Mouse (Mus musculus) inflammation-experienced regulatory T-cells, adult 6 months (primary cell): ENCODE results near the gene Abhd8. TPM values are rescaled to one million over a fixed set of nuclear protein-coding genes. Genes with fewer than 3 reads are reported as not detected.
"Not testable (repeated sequence)": the region's sequence is repeated elsewhere in the genome, so short reads cannot be mapped to it uniquely, and the experiment has no call there.

ENCODE experiments used
- ATAC-seq: one replicate; pipeline ENCODE4 v1.8.0; 2017
- polyA plus RNA-seq, 3 experiments: library from polyadenylated mRNA; unstranded; fragments of 100-300 nt; shearing (Covaris generic); gene quantifications; one replicate each; pipeline ENCODE4 v1.2.1; 2017

Abhd8 gene
- polyA plus RNA-seq, 3 experiments from 2014 or later = 21.0 to 24.0 (median 23.1) TPM

GRCm38 (mm10) chr8:71457659-71458270 lies 5.7 kb downstream of the Abhd8 start:
- no peak for ATAC-seq

- no peak for ATAC-seq
Measured at GRCm38 (mm10) chr8:71456906-71457305, 6.5 kb downstream of the Abhd8 start.

GRCm38 (mm10) chr8:71454668-71455067 lies 8.8 kb downstream of the Abhd8 start:
- ATAC-seq = no peak

- ATAC-seq = no peak
Measured at GRCm38 (mm10) chr8:71452669-71453068, 10.8 kb downstream of the Abhd8 start.

GRCm38 (mm10) chr8:71451777-71452176 lies 11.7 kb downstream of the Abhd8 start:
- no peak for ATAC-seq

GRCm38 (mm10) chr8:71451337-71451736 lies 12.1 kb downstream of the Abhd8 start:
- no peak for ATAC-seq

GRCm38 (mm10) chr8:71445096-71445495 lies 18.4 kb downstream of the Abhd8 start:
- no peak for ATAC-seq

GRCm38 (mm10) chr8:71441404-71441803 lies 22.1 kb downstream of the Abhd8 start:
- peak; percentile 68 for ATAC-seq

GRCm38 (mm10) chr8:71437041-71437440 lies 26.4 kb downstream of the Abhd8 start:
- ATAC-seq = no peak

- not testable (repeated sequence) for ATAC-seq
Measured at GRCm38 (mm10) chr8:71432935-71433334, 30.5 kb downstream of the Abhd8 start.

- no peak for ATAC-seq
Measured at GRCm38 (mm10) chr8:71422121-71422520, 41.3 kb downstream of the Abhd8 start.

- peak; percentile 48 for ATAC-seq
Measured at GRCm38 (mm10) chr8:71411535-71412273, 51.8 kb downstream of the Abhd8 start.

GRCm38 (mm10) chr8:71408231-71408630 lies 55.2 kb downstream of the Abhd8 start:
- no peak for ATAC-seq

- no peak for ATAC-seq
Measured at GRCm38 (mm10) chr8:71407441-71407840, 56.0 kb downstream of the Abhd8 start.

Other genes with a start within 250 kb of the Abhd8 start
- gene Myo9b, start 190.9 kb downstream of the Abhd8 start, polyA plus RNA-seq = 10 to 100 TPM; 18.3 to 20.4 (median 19.4) TPM
- 10 to 100 TPM; 26.5 to 53.0 (median 32.5) TPM for gene Haus8, start 190.7 kb downstream of the Abhd8 start, polyA plus RNA-seq
- gene Use1, start 96.8 kb downstream of the Abhd8 start, polyA plus RNA-seq = 100 to 1,000 TPM; 185 to 341 (median 339) TPM
- 1 to 10 TPM; 3.3 to 4.7 (median 4.5) TPM for gene Ocel1, start 92.4 kb downstream of the Abhd8 start, polyA plus RNA-seq
- gene Nr2f6, start 81.7 kb downstream of the Abhd8 start, polyA plus RNA-seq = 1 to 10 TPM in 2 of 3 experiments, under 1 TPM in 1; 0.93 to 2.4 (median 1.1) TPM
- gene Ushbp1, start 67.9 kb downstream of the Abhd8 start, polyA plus RNA-seq = under 1 TPM in 2 of 3 experiments, not detected in 1; 0.13 to 0.21 TPM
- gene Babam1, start 66.8 kb downstream of the Abhd8 start, polyA plus RNA-seq = 10 to 100 TPM; 52.0 to 70.5 (median 54.7) TPM
- 1 to 10 TPM in 2 of 3 experiments, under 1 TPM in 1; 0.62 to 4.9 (median 1.2) TPM for gene Ankle1, start 57.6 kb downstream of the Abhd8 start, polyA plus RNA-seq
- gene Mrpl34, start 1.3 kb upstream of the Abhd8 start, polyA plus RNA-seq = 10 to 100 TPM; 68.3 to 83.2 (median 80.6) TPM
- gene Dda1, start 5.5 kb upstream of the Abhd8 start, polyA plus RNA-seq = 10 to 100 TPM; 24.3 to 40.4 (median 25.5) TPM
- gene Ano8, start 22.3 kb upstream of the Abhd8 start, polyA plus RNA-seq = under 1 TPM in 2 of 3 experiments, not detected in 1; 0.11 to 0.31 TPM
- gene Gtpbp3, start 24.4 kb upstream of the Abhd8 start, polyA plus RNA-seq = 1 to 10 TPM; 2.6 to 6.5 (median 3.4) TPM
- gene Plvap, start 48.1 kb upstream of the Abhd8 start, polyA plus RNA-seq = not detected
- not detected for gene Ccdc194, start 62.1 kb upstream of the Abhd8 start, polyA plus RNA-seq
- 10 to 100 TPM; 52.2 to 66.6 (median 61.8) TPM for gene Bst2, start 73.8 kb upstream of the Abhd8 start, polyA plus RNA-seq
- 10 to 100 TPM; 38.1 to 75.7 (median 43.5) TPM for gene Mvb12a, start 79.3 kb upstream of the Abhd8 start, polyA plus RNA-seq
- gene Tmem221, start 95.2 kb upstream of the Abhd8 start, polyA plus RNA-seq = 1 to 10 TPM in 1 of 3 experiments, under 1 TPM in 1, not detected in 1; 0.97 to 2.1 TPM
- under 1 TPM in 1 of 3 experiments, not detected in 2; 0.13 TPM for gene Nxnl1, start 102.9 kb upstream of the Abhd8 start, polyA plus RNA-seq
- 1 to 10 TPM; 4.5 to 8.6 (median 5.8) TPM for gene Slc27a1, start 105.2 kb upstream of the Abhd8 start, polyA plus RNA-seq
- 10 to 100 TPM; 52.1 to 61.7 (median 60.1) TPM for gene Pgls, start 128.5 kb upstream of the Abhd8 start, polyA plus RNA-seq
- gene Fam129c, start 134.0 kb upstream of the Abhd8 start, polyA plus RNA-seq = 1 to 10 TPM; 1.5 to 2.0 (median 1.7) TPM
- 10 to 100 TPM in 2 of 3 experiments, 1 to 10 TPM in 1; 8.7 to 14.8 (median 13.6) TPM for gene Colgalt1, start 147.3 kb upstream of the Abhd8 start, polyA plus RNA-seq
- gene Unc13a, start 208.1 kb upstream of the Abhd8 start, polyA plus RNA-seq = under 1 TPM; 0.42 to 0.67 (median 0.54) TPM
- 10 to 100 TPM; 18.9 to 30.3 (median 22.5) TPM for gene Jak3, start 212.6 kb upstream of the Abhd8 start, polyA plus RNA-seq
- gene Insl3, start 225.6 kb upstream of the Abhd8 start, polyA plus RNA-seq = 10 to 100 TPM; 11.7 to 25.4 (median 22.8) TPM
- gene B3gnt3, start 238.1 kb upstream of the Abhd8 start, polyA plus RNA-seq = 1 to 10 TPM; 2.8 to 5.6 (median 4.3) TPM